ENCODE assay signal across 9 mouse cellular contexts in the genomic region with DNA sequence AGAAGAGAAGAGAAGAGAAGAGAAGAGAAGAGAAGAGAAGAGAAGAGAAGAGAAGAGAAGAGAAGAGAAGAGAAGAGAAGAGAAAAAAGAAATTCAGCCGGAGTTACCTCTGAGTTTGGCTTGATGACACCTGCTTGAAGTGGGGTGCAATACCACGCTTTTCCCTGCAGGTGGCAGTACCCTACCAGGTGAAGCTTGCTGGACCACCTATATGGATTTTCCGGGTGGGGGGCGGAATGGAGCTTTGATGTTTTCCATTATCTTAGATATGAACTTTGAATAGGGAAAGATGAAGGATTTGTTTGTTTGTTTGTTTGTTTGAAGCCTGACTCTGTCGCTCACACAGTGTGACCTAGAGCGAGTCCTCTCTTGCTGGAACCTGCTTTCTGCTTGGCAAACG. TPM values are rescaled to one million over a fixed set of nuclear protein-coding genes. Genes with fewer than 3 reads are reported as not detected.
DNase-seq lines count a peak whose midpoint lies in the region; ATAC-seq and TF ChIP-seq lines count a peak whose summit lies in the region.
"Had no signal": no experiment of that assay in that cellular context is flagged by ENCODE, and none has a peak within 500 bp of the region (broad histone marks: within the 10 kb centered on the region; RNA-seq: fewer than 3 reads in every experiment).

No protein-coding gene starts in this region.

- WGBS in hindbrain, embryonic 11.5 days = 55% methylated on average over 7 of the region's 7 CpGs
- 53% methylated on average over 7 of the region's 7 CpGs for WGBS in hindbrain, embryonic 12.5 days
- 55% methylated on average over 7 of the region's 7 CpGs for WGBS in embryonic facial prominence, embryonic 11.5 days

- no peaks in the 10 kb centered on the region for H3K27me3 ChIP-seq in hindbrain, embryonic 11.5 days (ENCODE audit: control insufficient read depth, insufficient read depth, low read length)
- no peaks in the 10 kb centered on the region for H3K27me3 ChIP-seq in hindbrain, embryonic 12.5 days
- no peaks in the 10 kb centered on the region for H3K27me3 ChIP-seq in embryonic facial prominence, embryonic 11.5 days (ENCODE audit: control insufficient read depth, insufficient read depth, low read length)
- H3K27me3 ChIP-seq: embryonic facial prominence, embryonic 12.5 days had no signal

- no peaks in the 10 kb centered on the region for H3K36me3 ChIP-seq in hindbrain, embryonic 11.5 days (ENCODE audit: control insufficient read depth, insufficient read depth, low read length)
- no peaks in the 10 kb centered on the region for H3K36me3 ChIP-seq in hindbrain, embryonic 12.5 days
- H3K36me3 ChIP-seq in ES-E14 (ENCODE audit: control insufficient read depth, insufficient read depth, low read length, poor library complexity, severe bottlenecking) = no peaks in the 10 kb centered on the region
- no peaks in the 10 kb centered on the region for H3K36me3 ChIP-seq in embryonic facial prominence, embryonic 11.5 days (replicated peaks; ENCODE audit: control insufficient read depth, insufficient read depth, low read depth, low read length)
- H3K36me3 ChIP-seq: embryonic facial prominence, embryonic 12.5 days had no signal

- no peak overlapping the region for H3K27ac ChIP-seq in hindbrain, embryonic 11.5 days (ENCODE audit: low read depth, low read length)
- no peak overlapping the region for H3K27ac ChIP-seq in hindbrain, embryonic 12.5 days
- H3K27ac ChIP-seq in ES-E14 (ENCODE audit: insufficient read depth, low read depth, low read length, poor library complexity, severe bottlenecking) = no peak overlapping the region
- H3K27ac ChIP-seq in embryonic facial prominence, embryonic 11.5 days (replicated peaks; ENCODE audit: low read depth, low read length) = no peak overlapping the region
- H3K27ac ChIP-seq: embryonic facial prominence, embryonic 12.5 days had no signal

- H3K9ac ChIP-seq in hindbrain, embryonic 11.5 days (ENCODE audit: low read depth, low read length) = no peak overlapping the region
- no peak overlapping the region for H3K9ac ChIP-seq in hindbrain, embryonic 12.5 days
- no peak overlapping the region for H3K9ac ChIP-seq in ES-E14 (ENCODE audit: insufficient read depth, low read depth, low read length, poor library complexity, severe bottlenecking)
- H3K9ac ChIP-seq in embryonic facial prominence, embryonic 11.5 days (replicated peaks; ENCODE audit: low read length) = no peak overlapping the region
- H3K9ac ChIP-seq: embryonic facial prominence, embryonic 12.5 days had no signal

- no peak for ATAC-seq in hindbrain, embryonic 11.5 days (ENCODE audit: low FRiP score)
- no peak for ATAC-seq in hindbrain, embryonic 12.5 days (ENCODE audit: low FRiP score)
- ATAC-seq in embryonic facial prominence, embryonic 11.5 days (replicated peaks; ENCODE audit: insufficient number of reproducible peaks, low FRiP score, low TSS enrichment, low read depth) = no peak

- DNase-seq in hindbrain, embryonic 11.5 days (ENCODE audit: low spot score) = peak; percentile 45
- DNase-seq in A20 (ENCODE audit: low read depth, low spot score) (peak; percentile 49), ES-E14 (ENCODE audit: low read depth, low spot score) (no peak)
- DNase-seq in embryonic facial prominence, embryonic 11.5 days (ENCODE audit: low spot score) = peak; percentile 56
- peak; percentile 36 for DNase-seq in lung, postnatal 25 days (ENCODE audit: low spot score)
- no peak for DNase-seq in right cerebral cortex, postnatal 14 days
- no peak for DNase-seq in left cerebral cortex, adult 18-20 months (ENCODE audit: low spot score in 2 of 2)

- no peaks in the 10 kb centered on the region for H3K9me3 ChIP-seq in hindbrain, embryonic 11.5 days (ENCODE audit: control insufficient read depth, low read length)
- H3K9me3 ChIP-seq in hindbrain, embryonic 12.5 days (replicated peaks) = no peaks in the 10 kb centered on the region
- no peaks in the 10 kb centered on the region for H3K9me3 ChIP-seq in ES-E14 (ENCODE audit: control insufficient read depth, insufficient read depth, low read depth, low read length)
- H3K9me3 ChIP-seq in embryonic facial prominence, embryonic 11.5 days (replicated peaks; ENCODE audit: control insufficient read depth, low read length) = no peaks in the 10 kb centered on the region
- H3K9me3 ChIP-seq: embryonic facial prominence, embryonic 12.5 days had no signal

- no peak overlapping the region for H3K4me2 ChIP-seq in hindbrain, embryonic 11.5 days (replicated peaks; ENCODE audit: low read depth, low read length)
- H3K4me2 ChIP-seq in hindbrain, embryonic 12.5 days (replicated peaks) = no peak overlapping the region
- no peak overlapping the region for H3K4me2 ChIP-seq in embryonic facial prominence, embryonic 11.5 days (ENCODE audit: low read depth, low read length)
- H3K4me2 ChIP-seq: embryonic facial prominence, embryonic 12.5 days had no signal

- no peak overlapping the region for H3K4me3 ChIP-seq in hindbrain, embryonic 11.5 days (ENCODE audit: low read depth, low read length)
- no peak overlapping the region for H3K4me3 ChIP-seq in hindbrain, embryonic 12.5 days
- no peak overlapping the region for H3K4me3 ChIP-seq in ES-E14 (ENCODE audit: insufficient read depth in 1 of 2, low read depth in 1 of 2, low read length in 2 of 2, poor library complexity in 1 of 2, severe bottlenecking in 1 of 2)
- H3K4me3 ChIP-seq in embryonic facial prominence, embryonic 11.5 days (ENCODE audit: low read depth, low read length) = no peak overlapping the region
- H3K4me3 ChIP-seq: embryonic facial prominence, embryonic 12.5 days had no signal

- in situ Hi-C loops in ES-E14 (cut with MboI; ENCODE audit: low sequenced_read_pairs in 2 of 2, unreplicated experiment in 2 of 2) = no loop called here

- H3K4me1 ChIP-seq in hindbrain, embryonic 11.5 days (replicated peaks; ENCODE audit: control insufficient read depth, insufficient read depth, low read length) = no peaks in the 10 kb centered on the region
- H3K4me1 ChIP-seq in hindbrain, embryonic 12.5 days = no peaks in the 10 kb centered on the region
- peaks cover 0 to 2% of the 10 kb centered on the region in 2 experiments; a peak in 2 of 4 replicates for H3K4me1 ChIP-seq in ES-E14 (ENCODE audit: control insufficient read depth in 2 of 2, insufficient read depth in 2 of 2, low read length in 2 of 2, poor library complexity in 1 of 2)
- H3K4me1 ChIP-seq in embryonic facial prominence, embryonic 11.5 days (ENCODE audit: control insufficient read depth, insufficient read depth, low read length) = no peaks in the 10 kb centered on the region
- H3K4me1 ChIP-seq: embryonic facial prominence, embryonic 12.5 days had no signal

TF ChIP-seq in ES-E14, 5 proteins besides CTCF, POLR2A, EP300 and RAD21:
- TF ChIP-seq ZC3H11A (IDR thresholded peaks at IDR 0.05; ENCODE audit: borderline replicate concordance, low read depth, low read length) = peak; percentile 61
- no peak for TF ChIP-seq CHD2 (IDR thresholded peaks at IDR 0.05; ENCODE audit: low read depth, low read length)

RNA-seq across cellular contexts. Expression of a gene that starts 14.6 kb away (rescaled TPM):
- 6.9 and 7.8 TPM in 2 replicates for polyA plus RNA-seq in hindbrain, embryonic 11.5 days (2014; fragmentation: Nextera tagmentation; extraction: Ambion mirVana)
- polyA plus RNA-seq in hindbrain, embryonic 12.5 days (2016; fragmentation: Nextera tagmentation; extraction: Ambion mirVana) = 6.1 and 8.2 TPM in 2 replicates
- 2.7 and 3.7 TPM in 2 replicates for total RNA-seq in ES-E14 (2012; rRNA removed)
- 7.1 and 7.6 TPM in 2 replicates for polyA plus RNA-seq in embryonic facial prominence, embryonic 11.5 days (2014; fragmentation: Nextera tagmentation; extraction: Ambion mirVana)
- 10 to 100 TPM; 13.1 to 16.5 TPM for total RNA-seq in left cerebral cortex, adult 18-20 months (2021)

Comparison
In these comparisons a context has a peak if more than half of its experiments do, and no peak if none do; other contexts are left out.
1. DNase-seq: peak in hindbrain, embryonic 11.5 days (single experiment), A20 (single experiment), embryonic facial prominence, embryonic 11.5 days (single experiment) and lung, postnatal 25 days (single experiment); none in ES-E14 (single experiment), right cerebral cortex, postnatal 14 days (single experiment) and left cerebral cortex, adult 18-20 months (0 of 2).